Mouse (Mus musculus): ENCODE measurements around the gene Cd200r1.

DNA sequence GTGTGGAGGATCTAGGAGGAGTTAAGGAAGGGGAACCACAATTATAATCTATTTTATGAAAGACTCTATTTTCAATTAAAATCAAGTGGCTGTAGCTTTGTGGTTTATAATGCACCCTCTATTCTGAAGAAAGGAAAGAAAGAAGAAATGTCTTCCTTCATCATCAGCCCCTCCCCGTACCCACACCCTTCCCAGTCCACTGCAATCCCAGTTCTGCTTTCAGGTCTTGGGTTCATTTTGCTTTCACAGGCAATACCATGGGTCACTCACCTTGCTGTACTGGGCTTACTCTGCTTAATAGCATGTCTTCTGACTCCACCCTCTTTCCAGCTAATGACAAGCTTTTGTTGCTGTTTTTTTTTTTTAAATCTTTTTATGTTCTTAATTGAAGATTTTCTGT lies 21.4 kb downstream of the Cd200r1 start:
- no peak for TF ChIP-seq CTCF (IDR thresholded peaks at IDR 0.05; ENCODE audit: low read depth, low read length)
- TF ChIP-seq TAL1 (conservative IDR thresholded peaks at IDR 0.05; ENCODE audit: low read depth, low read length): no peak
- TF ChIP-seq GATA1 (IDR thresholded peaks at IDR 0.05; ENCODE audit: borderline replicate concordance, low read length): no peak
- no peak for TF ChIP-seq POLR2AphosphoS5 (IDR thresholded peaks at IDR 0.05; ENCODE audit: insufficient replicate concordance, low read depth, low read length)
- no peak for TF ChIP-seq GATA2 (IDR thresholded peaks at IDR 0.05; ENCODE audit: borderline replicate concordance, low read depth, low read length)

All from G1E (cell line).